Mouse (Mus musculus): ENCODE results near the gene Nsd1. TPM values are rescaled to one million over a fixed set of nuclear protein-coding genes. Genes with fewer than 3 reads are reported as not detected.
"Not testable (repeated sequence)": the region's sequence is repeated elsewhere in the genome, so short reads cannot be mapped to it uniquely, and the experiment has no call there.

The Nsd1 gene
- 100 to 1,000 TPM; 111 to 124 TPM for total RNA-seq (2021)
- long read RNA-seq, partial matches to known transcripts, result 30 of 58 reads
- long read RNA-seq, other reads (novel, unspliced or antisense), result 28 of 58 reads

GRCm38 (mm10) chr13:55209649-55210192 is at the start of gene Nsd1:
Gene Nsd1 (plus strand): TSS chr13:55209782.
- DNase-seq (ENCODE audit: low spot score in 2 of 2), result peak in 1 of 2 experiments; percentile 22

GRCm38 (mm10) chr13:55162365-55162764 is 47.2 kb upstream of the Nsd1 start:
- DNase-seq (ENCODE audit: low spot score in 2 of 2), result no peak

GRCm38 (mm10) chr13:55163553-55163952 is 46.0 kb upstream of the Nsd1 start:
- DNase-seq (ENCODE audit: low spot score in 2 of 2), result no peak

GRCm38 (mm10) chr13:55165831-55166339 is 43.7 kb upstream of the Nsd1 start:
- no peak for DNase-seq (ENCODE audit: low spot score in 2 of 2)

GRCm38 (mm10) chr13:55166806-55167725 is 42.5 kb upstream of the Nsd1 start:
- no peak for DNase-seq (ENCODE audit: low spot score in 2 of 2)

GRCm38 (mm10) chr13:55167798-55168197 is 41.8 kb upstream of the Nsd1 start:
- no peak for DNase-seq (ENCODE audit: low spot score in 2 of 2)

- DNase-seq (ENCODE audit: low spot score in 2 of 2), result no peak
These were observed 41.3 kb upstream of the Nsd1 start for GRCm38 (mm10) chr13:55168255-55168654.

GRCm38 (mm10) chr13:55168958-55169369 is 40.6 kb upstream of the Nsd1 start:
- DNase-seq (ENCODE audit: low spot score in 2 of 2), result peak; percentile 59 to 68

GRCm38 (mm10) chr13:55171517-55172335 is 37.9 kb upstream of the Nsd1 start:
- DNase-seq (ENCODE audit: low spot score in 2 of 2), result peak; percentile 45 to 65

GRCm38 (mm10) chr13:55172336-55172770 is 37.2 kb upstream of the Nsd1 start:
- no peak for DNase-seq (ENCODE audit: low spot score in 2 of 2)

GRCm38 (mm10) chr13:55174347-55174746 is 35.2 kb upstream of the Nsd1 start:
- DNase-seq (ENCODE audit: low spot score in 2 of 2), result no peak

GRCm38 (mm10) chr13:55176265-55176664 is 33.3 kb upstream of the Nsd1 start:
- no peak for DNase-seq (ENCODE audit: low spot score in 2 of 2)

- no peak for DNase-seq (ENCODE audit: low spot score in 2 of 2)
These were observed 31.6 kb upstream of the Nsd1 start for GRCm38 (mm10) chr13:55177903-55178496.

- peak in 1 of 2 experiments; percentile 86 for DNase-seq (ENCODE audit: low spot score in 2 of 2)
These were observed 31.0 kb upstream of the Nsd1 start for GRCm38 (mm10) chr13:55178556-55178955.

GRCm38 (mm10) chr13:55179591-55179990 is 30.0 kb upstream of the Nsd1 start:
- no peak for DNase-seq (ENCODE audit: low spot score in 2 of 2)

- no peak for DNase-seq (ENCODE audit: low spot score in 2 of 2)
These were observed 27.8 kb upstream of the Nsd1 start for GRCm38 (mm10) chr13:55181786-55182172.

- peak; percentile 56 to 69 for DNase-seq (ENCODE audit: low spot score in 2 of 2)
These were observed 27.2 kb upstream of the Nsd1 start for GRCm38 (mm10) chr13:55182173-55182894.

GRCm38 (mm10) chr13:55183382-55183781 is 26.2 kb upstream of the Nsd1 start:
- no peak for DNase-seq (ENCODE audit: low spot score in 2 of 2)

- DNase-seq (ENCODE audit: low spot score in 2 of 2), result not testable (repeated sequence)
These were observed 22.5 kb upstream of the Nsd1 start for GRCm38 (mm10) chr13:55187062-55187461.

- DNase-seq (ENCODE audit: low spot score in 2 of 2), result no peak
These were observed 20.0 kb upstream of the Nsd1 start for GRCm38 (mm10) chr13:55189531-55190107.
